Mouse (Mus musculus) cerebellum, postnatal 4 days (tissue): ENCODE data around the gene Zfp59.
"Not testable (repeated sequence)": the region's sequence is repeated elsewhere in the genome, so short reads cannot be mapped to it uniquely, and the experiment has no call there.

Experiments used
- DNase-seq, 2 experiments: peaks; one replicate each; pipeline ENCODE4 v3.0.0; 2022; ENCODE audit warnings: low spot score in 2 of 2, mixed read lengths in 1 of 2

Gene Zfp59

DNA sequence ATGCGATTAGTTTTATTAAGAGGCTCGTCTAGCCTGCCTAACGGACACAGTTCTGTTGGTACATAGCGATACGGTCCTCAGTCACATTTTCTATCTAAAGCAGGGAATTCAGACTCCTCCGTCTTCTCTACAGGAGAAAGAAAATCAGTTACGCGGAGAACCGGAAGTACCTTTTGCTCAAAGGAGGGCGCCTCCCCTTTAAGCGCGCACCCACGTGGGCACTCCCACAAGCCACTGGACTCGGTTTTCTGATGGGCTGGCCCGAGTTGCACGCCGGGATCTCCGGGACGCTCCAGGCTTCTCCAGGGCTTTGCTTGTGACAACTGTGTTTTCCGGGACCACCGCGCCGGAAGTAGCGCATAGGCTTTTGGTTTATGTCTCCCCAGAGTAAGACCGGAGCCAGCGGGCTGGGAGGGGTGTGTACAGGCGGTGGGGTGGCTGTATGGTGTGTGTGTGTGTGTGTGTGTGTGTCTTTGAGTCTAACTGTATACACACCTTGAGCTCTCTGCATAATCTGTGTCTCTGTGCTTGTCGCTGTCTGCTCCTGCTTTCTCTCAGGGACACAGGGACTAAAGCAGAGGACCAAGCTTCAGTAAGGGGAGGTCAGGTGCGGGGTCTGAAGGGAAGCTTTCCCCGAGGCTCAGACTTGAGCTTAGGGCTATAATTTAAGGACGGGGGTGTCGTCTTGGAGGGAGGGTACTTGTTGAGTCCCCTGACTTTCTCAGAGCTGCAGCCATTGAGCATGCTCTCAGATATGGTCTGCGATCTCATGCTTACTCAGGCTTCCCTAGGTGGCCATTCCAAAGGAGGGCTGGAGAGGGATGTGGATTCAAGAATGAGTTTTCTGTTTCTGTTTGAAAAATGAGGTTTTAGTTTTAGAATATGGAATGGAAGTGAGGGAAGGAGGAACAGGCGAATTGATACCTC is at the start of gene Zfp59:
Gene Zfp59, plus strand, starts transcription at position 285 of the 927 bp plus-strand sequence.
- peak; percentile 66 to 83 for DNase-seq

DNA sequence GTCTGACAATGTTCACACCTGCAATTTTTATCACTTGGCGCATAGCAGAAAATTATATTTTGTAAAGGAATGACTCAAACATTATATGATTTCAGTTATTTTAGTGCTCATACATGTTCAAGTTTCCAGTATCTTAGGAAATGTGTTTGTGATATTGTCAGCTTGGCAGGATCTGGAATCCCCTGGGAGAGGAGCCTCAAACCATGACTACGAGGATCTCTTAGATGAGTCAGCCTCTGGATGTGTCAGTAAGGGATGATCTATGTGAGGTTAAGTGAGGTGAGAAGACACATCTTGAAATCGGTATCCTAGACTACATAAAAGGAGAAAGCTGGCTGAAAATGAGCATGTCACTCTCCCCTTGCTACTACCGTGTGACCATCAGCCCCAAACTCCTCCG is 49.1 kb upstream of the Zfp59 start:
- no peak for DNase-seq

GRCm38 (mm10) chr7:27793865-27794264 is 44.5 kb upstream of the Zfp59 start:
- not testable (repeated sequence) for DNase-seq

- no peak for DNase-seq
Observed at GRCm38 (mm10) chr7:27794566-27794965, 43.8 kb upstream of the Zfp59 start.

DNA sequence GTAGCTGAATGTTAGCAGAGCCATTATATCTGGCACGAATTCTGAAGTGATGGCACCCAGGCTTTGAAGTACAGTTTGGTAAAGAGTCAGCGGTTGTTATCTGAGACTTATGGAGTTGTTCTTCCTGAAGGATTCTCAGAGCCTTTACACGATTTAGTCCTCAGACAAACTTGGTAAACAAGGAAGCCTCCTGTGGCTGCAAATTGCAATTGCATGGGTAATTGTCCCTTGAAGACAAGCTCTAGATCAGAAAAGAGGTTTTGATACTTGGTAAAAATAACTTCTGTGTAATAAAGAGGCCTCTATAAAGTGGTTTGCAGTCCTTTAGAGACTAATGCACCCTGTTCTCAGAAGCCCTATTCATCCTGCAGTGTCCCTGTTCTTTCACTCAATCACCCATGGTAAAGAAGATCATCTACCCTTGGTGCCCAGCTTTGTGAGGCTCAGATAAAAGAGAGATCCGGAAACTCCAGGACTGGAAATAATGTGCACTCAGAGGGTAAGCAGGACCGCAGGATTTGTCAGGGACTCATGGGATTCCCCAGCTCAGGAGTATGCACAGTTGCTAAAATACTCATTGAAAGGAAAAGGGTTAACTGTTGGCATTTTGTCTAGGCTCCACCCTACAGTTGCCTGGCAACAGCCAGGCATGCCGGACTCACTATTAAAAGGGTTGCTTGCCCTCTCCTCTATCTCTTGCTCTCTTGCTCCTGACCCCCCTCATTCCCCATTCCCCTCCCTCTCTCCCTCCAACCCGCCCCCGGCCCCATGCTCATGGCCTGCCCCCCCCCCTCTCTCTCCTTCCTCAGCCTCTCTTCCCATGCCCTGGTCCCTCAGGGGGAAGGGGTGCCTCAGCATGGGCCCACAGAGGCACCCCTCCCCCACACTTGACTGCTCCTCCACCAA is 40.2 kb upstream of the Zfp59 start:
- DNase-seq, result no peak

DNA sequence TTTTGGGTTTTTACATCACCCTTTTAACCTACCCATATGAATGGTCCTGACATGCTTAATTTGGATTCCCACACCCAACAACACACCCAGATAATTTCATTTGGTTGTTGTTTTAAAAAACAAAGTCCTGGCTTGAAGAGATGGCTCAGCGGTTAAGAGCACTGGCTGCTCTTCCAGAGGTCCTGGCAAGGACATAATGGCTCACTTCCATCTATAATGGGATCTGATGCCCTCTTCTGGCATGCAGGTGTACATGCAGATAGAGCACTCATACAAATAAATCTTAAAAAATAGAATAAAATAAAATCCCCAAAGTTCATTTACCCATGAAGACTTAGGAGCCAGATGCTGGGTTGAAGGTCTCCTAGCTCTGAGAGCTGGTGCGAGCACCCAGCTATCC is 37.3 kb upstream of the Zfp59 start:
- no peak for DNase-seq

GRCm38 (mm10) chr7:27802986-27803385 is 35.4 kb upstream of the Zfp59 start:
- DNase-seq, result no peak

GRCm38 (mm10) chr7:27804297-27805030 is 33.9 kb upstream of the Zfp59 start:
- DNase-seq, result peak; percentile 51 to 63

- DNase-seq, result not testable (repeated sequence)
Observed at GRCm38 (mm10) chr7:27806896-27807295, 31.5 kb upstream of the Zfp59 start, which contains the start of gene Zfp626. Gene Zfp626 (plus strand): TSS chr7:27807196.

DNA sequence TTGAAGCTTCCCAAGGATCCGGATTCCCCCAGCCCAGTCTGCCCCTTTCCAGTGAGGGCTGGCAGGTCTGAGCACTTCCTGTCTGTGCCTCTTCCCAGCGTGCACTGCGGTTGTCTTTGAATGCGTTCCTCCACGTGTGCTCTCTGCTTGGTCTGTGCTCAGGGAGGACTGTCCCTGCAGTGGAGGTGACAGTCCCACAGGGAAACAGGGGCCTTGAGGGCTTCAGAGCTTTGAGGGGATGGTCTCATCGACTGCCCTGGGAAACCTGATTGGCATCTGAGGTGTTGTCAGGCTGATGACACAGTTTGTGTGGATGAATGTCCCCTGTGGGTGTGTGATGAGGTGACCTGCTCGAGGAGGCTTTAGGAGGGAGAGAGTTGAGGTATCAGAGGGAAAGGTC is 31.1 kb upstream of the Zfp59 start:
- not testable (repeated sequence) for DNase-seq

DNA sequence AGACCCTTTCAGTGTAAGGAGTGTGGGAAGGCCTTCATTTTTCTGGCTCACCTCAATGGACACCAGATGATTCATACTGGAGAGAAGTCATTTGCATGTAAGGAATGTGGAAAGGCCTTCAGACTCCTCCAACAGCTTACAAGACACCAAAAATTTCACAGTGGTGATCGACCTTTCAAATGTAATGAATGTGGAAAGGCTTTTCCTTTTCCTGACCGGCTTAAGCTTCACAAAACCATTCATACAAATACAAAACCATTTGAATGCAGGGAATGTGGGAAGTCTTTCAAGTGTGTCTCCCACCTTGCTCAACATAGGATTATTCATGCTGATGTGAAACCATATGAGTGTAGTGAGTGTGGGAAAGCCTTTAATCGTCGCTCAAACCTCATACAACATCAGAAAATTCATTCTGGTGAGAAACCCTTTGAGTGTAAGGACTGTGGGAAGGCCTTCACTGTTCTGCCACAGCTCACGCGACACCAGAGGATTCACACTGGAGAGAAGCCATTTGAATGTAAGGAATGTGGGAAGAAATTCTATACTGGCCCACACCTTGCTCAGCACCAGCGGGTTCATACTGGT is 19.8 kb upstream of the Zfp59 start:
- no peak for DNase-seq

DNA sequence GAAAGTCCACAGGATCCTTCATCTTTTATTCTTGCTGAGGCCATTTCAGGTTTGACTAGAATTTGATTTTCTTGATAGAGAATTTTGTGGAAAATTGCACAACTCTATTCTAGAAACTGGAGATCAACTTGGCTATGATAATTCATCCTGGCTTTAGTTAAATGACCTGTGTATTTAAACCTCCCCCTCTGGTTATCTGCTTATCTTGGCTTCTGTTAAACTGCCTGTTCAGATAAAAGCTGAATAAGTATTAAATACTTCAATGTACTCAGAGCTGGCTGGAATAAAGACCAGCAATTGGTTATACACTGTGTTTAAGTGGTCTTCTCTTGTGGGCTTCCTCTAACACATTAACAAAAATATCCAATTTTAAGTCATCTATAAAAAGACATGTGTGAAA is 15.8 kb upstream of the Zfp59 start:
- no peak for DNase-seq

- no peak for DNase-seq
Observed at GRCm38 (mm10) chr7:27834131-27834530, 4.3 kb upstream of the Zfp59 start.

GRCm38 (mm10) chr7:27837896-27838295 is 511 bp upstream of the Zfp59 start:
- no peak for DNase-seq

GRCm38 (mm10) chr7:27839596-27839995 is 1.2 kb downstream of the Zfp59 start:
- no peak for DNase-seq

DNA sequence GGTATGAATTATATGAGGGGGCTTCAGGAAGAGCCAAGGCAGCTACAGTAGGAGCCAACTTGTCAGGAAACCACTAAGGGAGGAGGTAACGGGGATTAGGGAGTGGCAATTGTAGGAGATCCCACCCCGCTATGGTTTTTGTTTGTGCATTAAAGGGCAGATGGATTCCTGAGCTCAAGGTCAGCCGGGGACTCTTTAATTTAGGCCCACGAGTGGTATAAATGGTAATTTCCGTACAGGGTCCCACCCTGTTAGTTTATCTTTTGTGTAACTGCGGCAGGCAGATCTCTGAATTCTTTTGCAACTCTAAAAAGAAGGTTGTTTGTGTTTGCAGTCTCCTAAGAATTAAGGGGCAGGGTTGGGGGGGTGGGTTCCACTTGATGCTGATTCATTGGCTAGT is 1.7 kb downstream of the Zfp59 start:
- no peak for DNase-seq

DNA sequence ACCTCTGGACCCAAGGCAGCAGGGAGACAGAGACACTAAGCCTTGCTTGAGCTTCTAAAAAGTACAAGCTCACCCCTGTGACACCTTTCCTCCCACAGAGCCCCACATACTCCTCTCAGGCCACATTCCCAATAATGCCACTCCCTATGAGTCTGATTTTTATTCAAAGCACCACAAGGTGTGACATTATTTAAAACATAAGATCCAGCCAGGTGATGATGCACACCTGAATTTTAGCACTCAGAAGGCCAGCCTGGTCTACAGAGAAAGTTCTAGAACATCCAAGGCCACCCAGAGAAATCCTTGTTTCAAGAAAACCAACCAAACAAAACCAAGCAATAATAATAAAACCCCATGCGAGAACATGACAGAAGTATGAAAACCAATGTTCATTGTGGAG is 18.8 kb downstream of the Zfp59 start, which contains the start of gene Zfp607a:
Gene Zfp607a, plus strand, starts transcription at position 301 of the 400 bp plus-strand sequence.
- no peak for DNase-seq

DNA sequence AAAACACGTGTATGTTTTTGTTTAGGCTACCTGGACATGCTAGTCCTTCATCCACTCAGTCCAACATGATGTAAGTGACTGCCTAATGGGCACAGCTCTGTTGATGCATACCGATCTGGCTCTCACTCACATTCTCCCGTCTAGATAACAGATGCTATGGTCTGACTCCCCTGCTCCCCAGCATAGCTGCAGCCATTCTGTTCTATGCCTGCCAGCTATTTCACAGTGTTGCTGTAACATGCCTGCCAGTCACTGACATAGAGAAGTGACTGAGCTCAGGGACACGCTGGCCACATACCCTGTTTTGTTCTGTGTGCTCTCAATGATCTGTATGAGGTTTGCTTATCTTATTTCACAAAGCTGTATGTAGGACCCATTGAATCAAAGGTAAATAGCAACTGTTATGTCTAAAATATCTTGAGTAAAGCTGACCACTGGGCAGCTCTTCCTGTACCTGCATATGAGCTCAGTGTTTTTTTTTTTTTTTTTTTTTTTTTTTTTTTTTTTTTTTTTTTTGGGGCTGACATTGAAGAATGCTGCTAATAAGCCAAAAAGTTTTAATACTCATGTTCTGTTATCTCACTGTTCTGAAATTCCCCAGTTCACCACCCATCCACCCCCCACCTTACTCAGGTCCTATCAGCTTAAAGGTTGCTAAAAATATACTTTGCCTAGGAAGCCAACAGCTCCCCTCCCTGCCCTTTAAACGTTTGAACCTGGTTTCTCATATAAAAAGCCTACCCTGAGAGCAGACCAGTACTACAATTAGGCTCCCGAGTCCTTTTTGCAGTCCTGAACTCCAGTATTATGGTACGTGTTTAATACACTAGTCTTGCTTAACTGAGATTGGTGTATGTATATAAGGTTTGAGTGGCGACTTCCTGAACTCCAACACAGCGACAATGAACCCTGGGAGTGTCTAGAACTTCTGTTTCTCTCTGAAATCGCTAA is 21.2 kb downstream of the Zfp59 start:
- no peak for DNase-seq

DNA sequence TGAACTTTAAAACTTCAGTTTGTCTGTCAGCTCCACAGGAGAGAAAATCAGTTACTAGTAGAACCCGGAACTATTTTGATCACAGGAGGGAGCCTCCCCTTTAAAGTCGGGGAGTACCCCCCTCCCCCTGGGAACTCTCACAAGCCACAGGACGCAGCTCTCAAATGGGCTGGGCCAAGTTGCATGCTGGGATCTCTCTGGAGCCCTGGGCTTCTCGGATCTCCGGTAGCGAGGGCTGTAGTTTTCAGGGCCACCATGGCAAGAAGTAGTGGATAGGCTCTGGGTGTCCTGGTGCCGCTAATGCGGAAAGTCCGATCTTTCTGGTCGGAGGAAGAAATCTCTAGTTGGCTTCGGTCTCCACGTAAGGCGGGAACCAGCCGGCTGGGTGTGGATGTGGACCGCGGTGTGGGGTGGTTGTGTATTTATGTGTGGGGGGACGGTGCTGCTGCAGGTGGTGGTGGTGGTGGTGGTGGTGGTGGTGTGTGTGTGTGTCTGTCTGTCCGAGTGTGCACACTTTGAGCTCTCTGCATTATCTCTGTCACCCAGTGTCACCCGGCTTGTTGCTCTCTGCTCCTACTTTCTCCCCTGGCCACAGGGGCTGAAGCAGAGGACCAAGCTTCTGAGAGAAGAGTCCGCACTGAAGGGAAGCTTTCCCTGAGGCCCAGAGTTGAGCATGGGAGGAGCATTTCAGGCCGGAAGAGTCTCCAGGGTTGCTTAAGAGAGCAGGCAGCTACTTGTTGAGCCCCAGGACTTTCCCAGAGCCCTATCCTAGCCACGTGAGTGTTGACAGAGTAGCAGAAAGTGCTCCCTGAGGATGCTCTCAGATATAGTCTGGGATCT is 22.2 kb downstream of the Zfp59 start:
- peak in 1 of 2 experiments; percentile 34 for DNase-seq
